Mouse (Mus musculus) cortical plate, adult 2 months (tissue): Measurements from ENCODE around the gene Etv3. TPM values are rescaled to one million over a fixed set of nuclear protein-coding genes. Genes with fewer than 3 reads are reported as not detected.
"Not testable (repeated sequence)": the region's sequence is repeated elsewhere in the genome, so short reads cannot be mapped to it uniquely, and the experiment has no call there.

Experiments
- H3K27ac ChIP-seq: fragments of 200-500 bp; 2 replicates; pipeline ENCODE4 v1.5.1; 2012; ENCODE audit warnings: low read length, control low read depth, inconsistent platforms; ENCODE audit not compliant: insufficient read depth
- H3K4me1 ChIP-seq: fragments of 200-500 bp; 2 replicates; pipeline ENCODE4 v1.6.1; 2011; ENCODE audit warnings: low read length; ENCODE audit not compliant: control insufficient read depth, insufficient read depth
- H3K4me3 ChIP-seq: fragments of 200-500 bp; 2 replicates; pipeline ENCODE4 v1.5.1; 2011; ENCODE audit warnings: mild to moderate bottlenecking, low read length, control low read depth; ENCODE audit not compliant: insufficient read depth
- CTCF ChIP-seq: fragments of 200-500 bp; IDR thresholded peaks from 2 replicates; pipeline ENCODE4 v1.5.1; 2011; ENCODE audit warnings: mild to moderate bottlenecking, control low read depth, low read length; ENCODE audit not compliant: insufficient read depth; ENCODE audit errors: extremely low read depth
- POLR2A ChIP-seq: fragments of 200-500 bp; IDR thresholded peaks from 2 replicates; pipeline ENCODE4 v1.6.1; 2011; ENCODE audit warnings: mild to moderate bottlenecking, low read length, control low read depth; ENCODE audit not compliant: insufficient read depth; ENCODE audit errors: extremely low read depth
- polyA plus RNA-seq: library from polyadenylated mRNA; depleted of rRNA; stranded (reverse); fragments of >200 nt; gene quantifications from 2 replicates; pipeline ENCODE4 v1.2.3, GENCODE M21; 2012; rRNA removed

Etv3 gene
- polyA plus RNA-seq = 13.8 and 14.0 TPM in 2 replicates

GRCm38 (mm10) chr3:87525043-87525836 is at the start of gene Etv3:
Etv3 (plus strand) TSS chr3:87525407.
- H3K4me3 ChIP-seq = peak within 1 kb of the TSS; percentile 78
- H3K27ac ChIP-seq = peak within 1 kb of the TSS; percentile 89
- H3K4me1 ChIP-seq = peaks cover 6% of the 10 kb centered on the region; the same call in 1 of the 2 replicates
- peak; percentile 91 for TF ChIP-seq POLR2A
- no peak for TF ChIP-seq CTCF

GRCm38 (mm10) chr3:87477948-87478347 is 47.3 kb upstream of the Etv3 start:
- not testable (repeated sequence) for H3K4me3 ChIP-seq, H3K4me1 ChIP-seq, H3K27ac ChIP-seq

- not testable (repeated sequence) for H3K4me3 ChIP-seq, H3K4me1 ChIP-seq, H3K27ac ChIP-seq
Observed at GRCm38 (mm10) chr3:87478596-87478995, 46.6 kb upstream of the Etv3 start.

- not testable (repeated sequence) for H3K27ac ChIP-seq, H3K4me3 ChIP-seq, H3K4me1 ChIP-seq
Observed at GRCm38 (mm10) chr3:87479230-87479629, 46.0 kb upstream of the Etv3 start.

GRCm38 (mm10) chr3:87487392-87487791 is 37.8 kb upstream of the Etv3 start:
- Histone ChIP-seq H3K4me1 (no peaks in the 10 kb centered on the region), H3K27ac (no peak overlapping the region), H3K4me3 (no peak overlapping the region)
- no peak for TF ChIP-seq CTCF
- no peak for TF ChIP-seq POLR2A

- Histone ChIP-seq H3K4me1 (no peaks in the 10 kb centered on the region), H3K27ac (no peak overlapping the region), H3K4me3 (no peak overlapping the region)
- TF ChIP-seq POLR2A = no peak
- TF ChIP-seq CTCF = no peak
Observed at GRCm38 (mm10) chr3:87487911-87488310, 37.3 kb upstream of the Etv3 start.

- no peak overlapping the region for H3K4me3 ChIP-seq
- TF ChIP-seq CTCF (no peak), POLR2A (no peak)
- no peak overlapping the region for H3K27ac ChIP-seq
- peaks cover 2% of the 10 kb centered on the region for H3K4me1 ChIP-seq
Observed at GRCm38 (mm10) chr3:87498266-87498665, 26.9 kb upstream of the Etv3 start.

- Histone ChIP-seq H3K4me3 (no peak overlapping the region), H3K27ac (no peak overlapping the region), H3K4me1 (peaks cover 2% of the 10 kb centered on the region)
- peak; percentile 93 for TF ChIP-seq CTCF
- TF ChIP-seq POLR2A = no peak
Observed at GRCm38 (mm10) chr3:87499072-87499471, 26.1 kb upstream of the Etv3 start.

- Histone ChIP-seq H3K27ac (no peak overlapping the region), H3K4me3 (no peak overlapping the region), H3K4me1 (peaks cover 2% of the 10 kb centered on the region)
- TF ChIP-seq CTCF (no peak), POLR2A (no peak)
Observed at GRCm38 (mm10) chr3:87500088-87501055, 24.8 kb upstream of the Etv3 start.

- Histone ChIP-seq H3K27ac (no peak overlapping the region), H3K4me3 (no peak overlapping the region), H3K4me1 (peaks cover 2% of the 10 kb centered on the region)
- TF ChIP-seq POLR2A (no peak), CTCF (no peak)
Observed at GRCm38 (mm10) chr3:87501151-87501550, 24.1 kb upstream of the Etv3 start.

GRCm38 (mm10) chr3:87502771-87503170 is 22.4 kb upstream of the Etv3 start:
- no peak for TF ChIP-seq CTCF
- TF ChIP-seq POLR2A = no peak
- Histone ChIP-seq H3K27ac (no peak overlapping the region), H3K4me1 (peaks cover 2% of the 10 kb centered on the region), H3K4me3 (no peak overlapping the region)
